8 mouse cellular contexts compared by ENCODE assay signal in the genomic region with DNA sequence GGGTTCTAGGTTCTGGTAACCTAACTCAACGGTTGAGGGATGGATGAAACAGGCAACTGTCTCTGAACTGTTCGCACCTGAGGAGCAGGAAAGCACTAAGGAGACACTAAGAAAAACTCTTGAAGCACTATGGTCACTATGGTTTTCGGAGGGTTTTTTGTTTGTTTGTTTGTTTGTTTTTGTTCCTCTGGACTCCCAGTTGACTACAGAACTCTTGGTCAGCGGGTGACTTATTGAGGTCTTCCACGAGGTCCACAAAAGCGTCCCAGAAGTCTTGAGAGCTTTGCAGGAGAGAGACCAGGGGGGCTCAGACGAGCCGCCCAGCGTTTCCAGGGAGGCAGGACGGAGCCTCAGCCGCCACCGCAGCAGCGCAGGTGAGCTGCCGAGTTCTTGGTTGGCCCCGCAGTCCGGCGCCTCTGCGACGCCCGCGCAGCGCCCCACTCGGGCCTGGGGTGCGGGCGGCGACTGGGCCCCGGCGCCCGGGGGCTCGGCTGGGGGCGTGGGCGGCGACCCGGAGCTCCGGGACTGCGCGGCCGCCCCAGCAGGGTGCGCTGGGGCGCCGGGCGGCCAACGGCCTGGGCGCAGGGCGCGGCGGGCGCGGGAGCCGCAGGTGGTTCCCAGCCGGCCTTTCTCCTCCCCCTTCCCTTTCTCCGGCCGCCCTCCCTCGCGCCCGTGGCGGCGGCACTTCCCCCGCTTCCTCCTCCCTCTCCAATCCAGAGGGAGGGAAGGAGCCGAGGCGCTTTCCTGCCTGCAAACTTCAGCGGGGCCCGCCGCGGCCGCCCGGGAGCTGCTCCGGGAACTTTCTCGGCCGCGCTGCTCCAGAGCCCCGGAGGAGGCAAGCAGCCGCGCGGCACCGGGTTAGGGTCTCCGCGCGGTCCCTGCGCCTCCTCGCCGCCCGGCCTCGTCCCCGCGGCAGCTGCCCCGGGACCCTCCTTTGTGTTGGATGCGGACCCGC. TPM values are rescaled to one million over a fixed set of nuclear protein-coding genes. Genes with fewer than 3 reads are reported as not detected.
DNase-seq lines count a peak whose midpoint lies in the region; ATAC-seq and TF ChIP-seq lines count a peak whose summit lies in the region.

No protein-coding gene starts in this region.

- peak overlapping the region; percentile 91 for H3K9ac ChIP-seq in heart, embryonic 16.5 days (ENCODE audit: low read length)
- peak overlapping the region; percentile 87 for H3K9ac ChIP-seq in lung, embryonic 16.5 days (ENCODE audit: low read length)

- H3K27me3 ChIP-seq in heart, embryonic 16.5 days (ENCODE audit: control insufficient read depth, insufficient read depth, low read length) = no peaks in the 10 kb centered on the region
- no peaks in the 10 kb centered on the region; the same call in 1 of the 2 replicates for H3K27me3 ChIP-seq in lung, embryonic 16.5 days (ENCODE audit: control insufficient read depth, insufficient read depth, low read depth, low read length)

- TF ChIP-seq CTCF in embryonic fibroblast, embryonic 13.5 days (IDR thresholded peaks at IDR 0.05; ENCODE audit: borderline replicate concordance, insufficient read depth, low read length) = no peak

- 2% methylated on average over 72 of the region's 89 CpGs for WGBS in heart, embryonic 16.5 days
- WGBS in lung, embryonic 16.5 days = 2% methylated on average over 37 of the region's 89 CpGs

- H3K4me1 ChIP-seq in embryonic fibroblast, embryonic 13.5 days (ENCODE audit: control insufficient read depth, insufficient read depth, low read length) = peaks cover 12% of the 10 kb centered on the region; the same call in 1 of the 2 replicates
- peaks cover 9% of the 10 kb centered on the region for H3K4me1 ChIP-seq in heart, embryonic 16.5 days (ENCODE audit: control insufficient read depth, insufficient read depth, low read length)
- peaks cover 15% of the 10 kb centered on the region for H3K4me1 ChIP-seq in lung, embryonic 16.5 days (replicated peaks; ENCODE audit: control insufficient read depth, insufficient read depth, low read length)

- H3K4me2 ChIP-seq in heart, embryonic 16.5 days (ENCODE audit: low read depth, low read length) = peak overlapping the region; percentile 90
- peak overlapping the region; percentile 96 for H3K4me2 ChIP-seq in lung, embryonic 16.5 days (ENCODE audit: low read depth, low read length)

- H3K4me3 ChIP-seq in embryonic fibroblast, embryonic 13.5 days (ENCODE audit: insufficient read depth, low read length) = peak overlapping the region; percentile 71
- H3K4me3 ChIP-seq in heart, embryonic 16.5 days (ENCODE audit: low read length) = peak overlapping the region; percentile 73
- peak overlapping the region; percentile 80 for H3K4me3 ChIP-seq in lung, embryonic 16.5 days (ENCODE audit: low read length)

- peak; percentile 24; the same call in 1 of the 2 replicates for TF ChIP-seq POLR2A in embryonic fibroblast, embryonic 13.5 days (IDR thresholded peaks at IDR 0.05; ENCODE audit: low read depth, low read length)

- H3K27ac ChIP-seq in embryonic fibroblast, embryonic 13.5 days (ENCODE audit: insufficient read depth, low read length) = no peak overlapping the region
- peak overlapping the region; percentile 65 for H3K27ac ChIP-seq in heart, embryonic 16.5 days (ENCODE audit: low read length)
- peak overlapping the region; percentile 79 for H3K27ac ChIP-seq in lung, embryonic 16.5 days (ENCODE audit: low read length)

- no peaks in the 10 kb centered on the region for H3K36me3 ChIP-seq in heart, embryonic 16.5 days (ENCODE audit: control insufficient read depth, insufficient read depth)
- no peaks in the 10 kb centered on the region for H3K36me3 ChIP-seq in lung, embryonic 16.5 days (ENCODE audit: control insufficient read depth, insufficient read depth, low read length)

- DNase-seq in right cerebral cortex, adult 18-20 months = peak; percentile 37
- no peak for DNase-seq in right cerebral cortex, postnatal 36 days (ENCODE audit: low spot score in 2 of 2)
- DNase-seq in kidney, postnatal 10 days = peak; percentile 85
- DNase-seq in ovary, postnatal 36 days (ENCODE audit: low spot score) = peak; percentile 71
- peak; percentile 20 for DNase-seq in urinary bladder, postnatal 10 days (ENCODE audit: low spot score)

- ATAC-seq in heart, embryonic 16.5 days (replicated peaks; ENCODE audit: extremely low read depth, insufficient read depth, low FRiP score) = peak; percentile 85
- ATAC-seq in lung, embryonic 16.5 days (ENCODE audit: low read depth) = peak; percentile 95

- no peaks in the 10 kb centered on the region for H3K9me3 ChIP-seq in heart, embryonic 16.5 days (replicated peaks; ENCODE audit: control insufficient read depth, low read length)
- no peaks in the 10 kb centered on the region for H3K9me3 ChIP-seq in lung, embryonic 16.5 days (ENCODE audit: control insufficient read depth, low read length)

RNA-seq across cellular contexts. Expression of a gene that starts 0.5 kb away (rescaled TPM):
- polyA plus RNA-seq in embryonic fibroblast, embryonic 13.5 days (2011; ENCODE audit: insufficient read length, low read depth, missing spikeins) = 10.3 and 13.7 TPM in 2 replicates
- 11.7 and 12.0 TPM in 2 replicates for polyA plus RNA-seq in heart, embryonic 16.5 days (2015; fragmentation: Nextera tagmentation; extraction: Ambion mirVana)
- 4.4 and 4.6 TPM in 2 replicates for polyA plus RNA-seq in lung, embryonic 16.5 days (2015; fragmentation: Nextera tagmentation; extraction: Ambion mirVana)

Comparison
In these comparisons a context has a peak if more than half of its experiments do, and no peak if none do; other contexts are left out.
1. DNase-seq: peak in right cerebral cortex, adult 18-20 months (single experiment), kidney, postnatal 10 days (single experiment), ovary, postnatal 36 days (single experiment) and urinary bladder, postnatal 10 days (single experiment); none in right cerebral cortex, postnatal 36 days (0 of 2).
2. Peak in every context shown above with its lines, with median percentiles within 50 percentile points of each other: H3K4me3 ChIP-seq.